Mouse (Mus musculus): ENCODE results near the gene Pole4.

GRCm38 (mm10) chr6:82613201-82613600 is 92.0 kb downstream of the Pole4 start:
- no peak for TF ChIP-seq CTCF (IDR thresholded peaks at IDR 0.05; ENCODE audit: low read depth, low read length)
- TF ChIP-seq GATA1 (IDR thresholded peaks at IDR 0.05; ENCODE audit: borderline replicate concordance, low read length) = no peak
- TF ChIP-seq TAL1 (conservative IDR thresholded peaks at IDR 0.05; ENCODE audit: low read depth, low read length) = no peak
